Mouse (Mus musculus) hindbrain, embryonic 15.5 days (tissue): Measurements from ENCODE around the gene Sycp3. TPM values are rescaled to one million over a fixed set of nuclear protein-coding genes. Genes with fewer than 3 reads are reported as not detected.
"Not testable (repeated sequence)": the region's sequence is repeated elsewhere in the genome, so short reads cannot be mapped to it uniquely, and the experiment has no call there.

ENCODE experiments used
- ATAC-seq: fragments of 200-750 bp; cut with Nextera tagmentation; 2 replicates; pipeline ENCODE4 v1.8.0; 2017; ENCODE audit warnings: low read depth, moderate number of reproducible peaks, moderate TSS enrichment; ENCODE audit not compliant: low FRiP score
- H3K27ac ChIP-seq: fragments of 300-500 bp; sonication (generic); replicated peaks from 2 replicates; pipeline ENCODE4 v1.5.1; 2015; ENCODE audit warnings: mild to moderate bottlenecking, inconsistent platforms
- H3K27me3 ChIP-seq: fragments of 300-500 bp; sonication (generic); 2 replicates; pipeline ENCODE4 v1.6.1; 2015; ENCODE audit warnings: control low read depth, inconsistent platforms
- H3K36me3 ChIP-seq: fragments of 300-500 bp; sonication (generic); 2 replicates; pipeline ENCODE4 v1.6.1; 2015; ENCODE audit warnings: control low read depth, inconsistent platforms
- H3K4me1 ChIP-seq: fragments of 300-500 bp; sonication (generic); replicated peaks from 2 replicates; pipeline ENCODE4 v1.6.1; 2015; ENCODE audit warnings: control low read depth, inconsistent platforms
- H3K4me2 ChIP-seq: fragments of 300-500 bp; sonication (generic); 2 replicates; pipeline ENCODE4 v1.6.1; 2015; ENCODE audit warnings: moderate library complexity, mild to moderate bottlenecking, inconsistent platforms
- H3K4me3 ChIP-seq: fragments of 300-500 bp; sonication (generic); 2 replicates; pipeline ENCODE4 v1.5.1; 2015; ENCODE audit warnings: mild to moderate bottlenecking, inconsistent platforms
- H3K9ac ChIP-seq: fragments of 300-500 bp; sonication (generic); 2 replicates; pipeline ENCODE4 v1.6.1; 2015; ENCODE audit warnings: inconsistent platforms
- H3K9me3 ChIP-seq: fragments of 300-500 bp; sonication (generic); 2 replicates; pipeline ENCODE4 v1.6.1; 2016; ENCODE audit warnings: control low read depth, inconsistent platforms
- WGBS: fragments of 180-500 bp; shearing (Covaris S2); methylation state at CpG from one replicate; pipeline ENCODE4 v1.1.7; 2015; 5-methylcytosine and 5-hydroxymethylcytosine counted together
- polyA plus RNA-seq: library from polyadenylated mRNA; unstranded; fragments of >200 nt; fragmentation: Nextera tagmentation; extraction: Ambion mirVana; gene quantifications from 2 replicates; pipeline ENCODE4 v1.2.1, GENCODE M21; 2015

Gene Sycp3
- polyA plus RNA-seq, 1 experiment from 2014 or later, result 0.31 TPM

GRCm38 (mm10) chr10:88451990-88452389 is 7.4 kb upstream of the Sycp3 start:
- no peaks in the 10 kb centered on the region for H3K27me3 ChIP-seq
- no peaks in the 10 kb centered on the region for H3K36me3 ChIP-seq
- no peaks in the 10 kb centered on the region for H3K9me3 ChIP-seq
- no peak for ATAC-seq
- H3K4me1 ChIP-seq, result no peaks in the 10 kb centered on the region
- no peak overlapping the region for H3K4me3 ChIP-seq
- H3K4me2 ChIP-seq, result no peak overlapping the region
- no peak overlapping the region for H3K27ac ChIP-seq
- H3K9ac ChIP-seq, result no peak overlapping the region
- WGBS, result 80% methylated on average over 6 of the region's 6 CpGs

DNA sequence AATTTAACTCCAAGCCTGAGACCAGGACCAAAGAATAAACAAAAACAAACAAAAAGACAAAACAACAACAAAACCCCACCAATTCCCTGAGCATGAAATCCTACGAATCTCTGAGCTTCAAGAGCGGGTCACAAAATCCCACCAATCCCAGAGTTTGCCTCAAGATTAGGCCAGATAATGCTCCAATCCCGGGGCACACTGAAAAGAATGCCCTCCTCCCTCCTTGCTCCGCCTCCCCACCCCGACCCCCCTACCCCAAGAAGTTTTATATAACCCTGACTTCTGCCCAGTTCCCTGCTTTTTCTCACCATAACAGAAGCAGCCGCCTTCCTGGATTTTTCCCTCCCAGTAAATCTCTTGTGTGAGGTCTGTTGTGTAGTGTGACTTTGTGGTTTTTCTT is 1.6 kb upstream of the Sycp3 start:
- WGBS, result 51% methylated on average over 6 of the region's 6 CpGs
- Histone ChIP-seq H3K4me2 (no peak overlapping the region), H3K27me3 (no peaks in the 10 kb centered on the region), H3K36me3 (no peaks in the 10 kb centered on the region), H3K27ac (no peak overlapping the region), H3K9ac (no peak overlapping the region), H3K4me3 (no peak overlapping the region), H3K9me3 (no peaks in the 10 kb centered on the region), H3K4me1 (no peaks in the 10 kb centered on the region)
- ATAC-seq, result no peak

GRCm38 (mm10) chr10:88460122-88460820 is 902 bp downstream of the Sycp3 start:
- H3K4me2 ChIP-seq, result no peak overlapping the region
- no peak overlapping the region for H3K9ac ChIP-seq
- no peak overlapping the region for H3K4me3 ChIP-seq
- H3K36me3 ChIP-seq, result no peaks in the 10 kb centered on the region
- no peaks in the 10 kb centered on the region for H3K4me1 ChIP-seq
- 77% methylated on average over 18 of the region's 18 CpGs for WGBS
- no peak overlapping the region for H3K27ac ChIP-seq
- H3K9me3 ChIP-seq, result no peaks in the 10 kb centered on the region
- no peaks in the 10 kb centered on the region for H3K27me3 ChIP-seq
- no peak for ATAC-seq

DNA sequence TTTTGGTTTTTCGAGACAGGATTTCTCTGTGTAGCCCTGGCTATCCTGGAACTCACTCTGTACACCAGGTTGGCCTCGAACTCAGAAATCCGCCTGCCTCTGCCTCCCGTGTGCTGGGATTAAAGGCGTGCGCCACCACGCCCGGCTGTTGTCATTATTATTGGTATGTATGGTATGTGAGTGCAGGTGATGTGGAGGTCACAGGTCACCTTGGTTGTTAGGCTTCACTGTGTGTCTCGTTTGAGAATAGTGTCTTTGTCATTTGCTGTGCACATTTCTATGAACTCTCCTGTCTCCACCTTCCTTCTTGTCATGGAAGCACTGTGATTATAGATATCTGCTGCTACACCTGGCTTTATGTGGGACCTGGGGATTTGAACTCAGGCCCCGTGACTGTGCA is 23.5 kb downstream of the Sycp3 start:
- H3K4me2 ChIP-seq, H3K4me1 ChIP-seq, H3K4me3 ChIP-seq, H3K27ac ChIP-seq, H3K36me3 ChIP-seq, H3K27me3 ChIP-seq, H3K9ac ChIP-seq, ATAC-seq, H3K9me3 ChIP-seq: not testable (repeated sequence)
- WGBS, result 91% methylated on average over 10 of the region's 10 CpGs

DNA sequence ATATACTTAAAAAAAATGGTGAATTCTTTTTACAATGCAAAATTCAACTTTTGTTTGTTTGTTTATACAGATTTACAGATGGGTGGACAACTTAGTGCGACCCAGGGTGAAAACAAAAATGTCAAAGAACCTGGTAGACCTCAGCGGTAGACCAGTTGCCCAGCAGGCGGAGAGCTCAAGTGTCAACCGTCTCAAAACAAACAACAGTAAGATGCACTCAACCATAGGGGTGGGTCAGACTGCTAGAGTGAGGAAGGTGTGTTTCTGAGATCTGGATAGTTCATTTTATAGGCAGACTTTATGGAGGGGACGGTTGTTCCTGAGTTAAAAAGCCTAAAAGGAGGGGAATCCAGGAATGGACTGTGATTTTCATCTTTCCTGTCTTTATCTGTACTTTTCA is 29.3 kb downstream of the Sycp3 start:
- ATAC-seq, result no peak
- Histone ChIP-seq H3K9me3 (no peaks in the 10 kb centered on the region), H3K4me1 (no peaks in the 10 kb centered on the region), H3K4me2 (no peak overlapping the region), H3K4me3 (no peak overlapping the region), H3K27me3 (no peaks in the 10 kb centered on the region), H3K27ac (no peak overlapping the region), H3K9ac (no peak overlapping the region), H3K36me3 (no peaks in the 10 kb centered on the region; the same call in 1 of the 2 replicates)
- 92% methylated on average over 5 of the region's 5 CpGs for WGBS

DNA sequence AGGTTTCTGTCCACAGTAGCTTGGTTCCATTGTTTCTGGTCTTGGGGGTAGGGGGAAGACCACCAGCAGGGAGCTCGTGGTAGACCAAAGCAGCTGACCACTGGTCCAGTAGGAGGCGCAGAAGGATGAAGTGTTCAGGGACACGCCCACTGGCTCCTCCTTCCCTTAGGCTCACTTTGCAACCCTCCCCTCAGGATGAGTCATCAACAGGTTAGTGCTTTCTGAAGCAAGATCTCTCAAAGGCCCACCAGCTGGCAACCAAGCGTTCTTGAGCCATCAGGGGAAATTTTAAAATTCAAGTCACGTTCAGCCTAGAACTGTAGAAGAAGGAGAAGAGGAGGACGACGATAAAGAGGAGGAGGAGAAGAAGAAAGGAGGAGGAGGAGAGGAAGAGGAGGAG is 32.3 kb downstream of the Sycp3 start:
- Histone ChIP-seq H3K27ac (no peak overlapping the region), H3K4me3 (no peak overlapping the region), H3K9ac (no peak overlapping the region), H3K36me3 (no peaks in the 10 kb centered on the region), H3K4me1 (no peaks in the 10 kb centered on the region), H3K4me2 (no peak overlapping the region), H3K9me3 (no peaks in the 10 kb centered on the region), H3K27me3 (no peaks in the 10 kb centered on the region)
- 72% methylated on average over 7 of the region's 7 CpGs for WGBS
- ATAC-seq, result no peak

- no peak overlapping the region for H3K27ac ChIP-seq
- H3K4me1 ChIP-seq, result no peaks in the 10 kb centered on the region
- H3K36me3 ChIP-seq, result no peaks in the 10 kb centered on the region
- no peaks in the 10 kb centered on the region for H3K9me3 ChIP-seq
- no peak overlapping the region for H3K4me2 ChIP-seq
- no peak overlapping the region for H3K9ac ChIP-seq
- no peak for ATAC-seq
- H3K4me3 ChIP-seq, result no peak overlapping the region
- WGBS, result 63% methylated on average over 8 of the region's 8 CpGs
- no peaks in the 10 kb centered on the region for H3K27me3 ChIP-seq
Observed at GRCm38 (mm10) chr10:88492658-88493057, 33.3 kb downstream of the Sycp3 start.

DNA sequence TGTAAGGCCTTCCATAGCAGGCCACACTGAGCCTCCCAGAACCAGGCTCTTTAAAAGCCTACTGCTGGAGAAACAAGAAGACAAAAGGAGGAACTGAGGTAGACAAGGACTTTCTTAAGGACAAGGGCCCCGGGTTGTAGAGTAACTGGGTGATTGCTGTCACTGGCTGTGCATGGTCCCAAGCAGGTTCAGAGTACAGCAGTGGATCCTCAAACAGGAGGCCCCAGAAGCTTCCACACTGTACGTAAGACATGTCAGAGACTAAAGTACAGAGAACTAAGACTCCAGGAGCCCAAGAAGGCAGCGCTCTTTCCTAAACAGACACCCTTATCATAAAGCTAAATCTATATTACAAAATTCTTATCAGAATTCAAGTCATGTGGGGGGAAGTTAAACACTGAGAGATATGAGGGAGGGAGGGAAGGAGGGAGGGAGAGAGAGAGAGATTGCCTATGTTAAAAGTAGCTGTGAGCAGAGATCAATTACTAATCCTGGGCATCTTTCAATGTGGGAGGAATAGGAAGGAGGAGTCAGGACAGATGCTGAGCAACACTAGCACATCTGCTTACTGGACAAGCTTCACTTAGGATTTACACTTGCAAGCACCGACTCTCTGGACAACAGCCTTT is 35.7 kb downstream of the Sycp3 start:
- Histone ChIP-seq H3K4me1 (no peaks in the 10 kb centered on the region), H3K27me3 (no peaks in the 10 kb centered on the region), H3K9me3 (no peaks in the 10 kb centered on the region), H3K27ac (no peak overlapping the region), H3K36me3 (no peaks in the 10 kb centered on the region), H3K4me3 (no peak overlapping the region), H3K4me2 (no peak overlapping the region), H3K9ac (no peak overlapping the region)
- WGBS, result 84% methylated on average over 4 of the region's 4 CpGs
- ATAC-seq, result no peak

DNA sequence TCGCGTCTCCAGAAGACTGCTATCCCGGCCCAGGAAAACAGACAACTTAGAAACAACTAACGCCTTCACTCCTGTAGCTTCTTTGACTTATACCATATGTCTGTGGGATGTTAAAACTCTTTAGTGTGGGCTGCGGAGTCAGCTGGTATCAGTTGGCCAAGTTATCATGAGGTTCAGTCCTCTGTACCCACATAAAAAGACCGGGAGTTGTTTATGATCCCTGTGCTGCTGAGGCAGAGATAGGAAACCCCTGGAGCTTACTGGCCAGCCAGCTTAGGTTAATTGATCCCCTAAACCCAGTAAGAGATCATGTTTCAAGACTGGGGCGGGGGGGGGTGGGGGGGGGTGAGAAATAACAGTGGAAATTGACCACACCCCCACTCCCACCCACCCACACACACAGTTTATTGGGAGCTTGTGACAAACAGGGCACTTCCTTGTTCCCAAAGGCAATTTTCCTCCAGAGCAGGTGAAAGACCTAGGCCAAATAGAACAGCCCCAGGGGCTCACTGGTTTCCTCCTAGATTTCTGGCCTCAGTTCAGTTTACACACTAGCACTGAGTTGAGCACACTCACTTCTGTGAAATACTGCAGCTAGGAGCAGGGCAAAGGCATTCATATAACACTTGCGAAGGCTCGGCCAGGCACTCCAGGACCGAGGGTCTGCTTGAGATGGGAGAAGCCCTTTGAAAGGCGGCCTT is 37.6 kb downstream of the Sycp3 start:
- Histone ChIP-seq H3K9me3 (no peaks in the 10 kb centered on the region), H3K4me1 (peaks cover 4% of the 10 kb centered on the region), H3K36me3 (no peaks in the 10 kb centered on the region), H3K9ac (no peak overlapping the region), H3K27me3 (no peaks in the 10 kb centered on the region), H3K27ac (no peak overlapping the region), H3K4me2 (no peak overlapping the region), H3K4me3 (no peak overlapping the region)
- ATAC-seq, result no peak
- WGBS, result 79% methylated on average over 11 of the region's 11 CpGs

DNA sequence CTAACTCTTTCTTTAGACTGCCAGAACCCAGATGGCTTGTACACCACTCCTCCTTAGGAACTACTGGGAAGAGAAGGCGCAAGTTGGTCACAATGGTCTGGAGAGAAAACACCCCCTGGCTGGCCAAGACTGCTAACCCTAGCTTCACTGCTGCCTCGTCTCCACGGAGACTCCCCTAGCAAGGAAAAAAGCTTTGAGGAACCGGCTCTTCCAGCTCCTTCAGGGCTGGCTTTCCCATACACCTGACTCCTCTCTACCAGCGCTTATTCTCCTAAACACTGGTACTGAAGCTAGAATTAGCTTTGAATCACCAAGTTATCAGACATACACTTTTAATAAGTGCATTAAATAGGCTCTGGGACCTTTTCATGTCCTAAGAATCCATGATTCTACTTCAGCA is 40.6 kb downstream of the Sycp3 start:
- Histone ChIP-seq H3K27ac (no peak overlapping the region), H3K4me2 (no peak overlapping the region), H3K9ac (no peak overlapping the region), H3K9me3 (no peaks in the 10 kb centered on the region), H3K4me1 (peaks cover 15% of the 10 kb centered on the region), H3K27me3 (no peaks in the 10 kb centered on the region), H3K4me3 (no peak overlapping the region), H3K36me3 (no peaks in the 10 kb centered on the region)
- no peak for ATAC-seq
- 65% methylated on average over 5 of the region's 5 CpGs for WGBS

DNA sequence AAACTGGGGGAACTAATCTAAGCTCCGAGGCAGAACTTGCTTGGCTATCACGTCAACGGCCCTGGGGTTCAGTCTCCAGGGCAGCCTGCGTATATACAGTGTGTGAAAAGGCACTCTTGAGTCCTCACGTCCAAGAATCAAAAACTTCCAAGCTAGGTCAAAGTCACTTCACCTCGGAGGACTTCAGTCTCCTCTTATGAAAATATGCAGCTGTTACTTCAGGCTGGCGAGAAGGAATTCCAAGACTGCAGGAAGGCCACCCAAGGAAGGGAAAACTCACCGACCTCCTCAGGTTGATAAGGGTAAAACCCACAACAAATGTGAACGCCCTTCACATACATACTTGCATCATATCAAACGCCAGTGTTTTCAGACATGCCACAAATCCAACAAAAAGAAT is 42.0 kb downstream of the Sycp3 start:
- WGBS, result 84% methylated on average over 10 of the region's 10 CpGs
- Histone ChIP-seq H3K9ac (no peak overlapping the region), H3K27ac (no peak overlapping the region), H3K36me3 (no peaks in the 10 kb centered on the region), H3K9me3 (no peaks in the 10 kb centered on the region), H3K4me3 (no peak overlapping the region), H3K4me2 (no peak overlapping the region), H3K27me3 (no peaks in the 10 kb centered on the region), H3K4me1 (peaks cover 15% of the 10 kb centered on the region)
- no peak for ATAC-seq

DNA sequence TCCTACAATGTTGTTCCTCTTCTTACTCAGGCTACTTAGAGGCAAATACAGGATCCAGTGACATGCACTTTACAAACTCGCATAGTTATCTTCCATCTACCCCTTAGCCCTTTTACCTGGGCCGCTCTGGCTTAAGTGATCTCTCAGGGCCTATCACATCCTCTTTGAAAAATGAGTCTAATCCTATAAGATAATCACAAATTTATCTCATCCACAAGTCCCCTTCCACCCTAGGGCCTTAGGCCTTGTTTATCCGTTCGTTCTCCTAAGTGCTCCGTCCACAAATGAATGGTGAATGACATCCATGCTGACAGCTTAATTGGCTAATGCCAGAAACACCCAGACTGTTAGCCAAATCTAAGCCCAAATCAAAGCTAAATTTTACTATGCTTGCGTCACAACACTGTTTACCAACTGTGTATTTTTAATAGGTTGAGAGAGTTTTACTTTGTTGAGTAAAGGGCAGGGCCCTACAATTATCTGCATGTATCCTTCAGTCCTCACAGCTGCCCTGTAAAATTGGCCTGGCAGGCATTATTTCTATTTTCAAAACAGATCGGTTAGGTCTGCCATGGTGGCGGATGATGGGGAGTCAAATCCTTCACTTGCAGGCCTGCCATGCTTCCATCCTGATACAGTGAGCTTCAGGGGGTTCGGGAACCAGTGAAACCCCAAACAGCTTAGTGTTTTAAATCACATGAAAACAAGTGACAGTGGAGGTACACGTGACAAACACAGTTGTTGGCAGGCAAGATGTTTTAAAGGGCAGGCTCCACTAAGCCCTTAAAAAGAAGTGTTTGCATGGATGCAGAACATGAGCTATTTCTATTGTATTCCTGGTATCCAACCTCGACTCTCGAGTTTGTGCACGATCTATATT is 42.8 kb downstream of the Sycp3 start:
- no peak overlapping the region for H3K27ac ChIP-seq
- no peaks in the 10 kb centered on the region for H3K9me3 ChIP-seq
- 0 out of 2 replicates have a peak overlapping the region, but pooled peaks have one; percentile 86 for H3K4me3 ChIP-seq
- H3K27me3 ChIP-seq, result no peaks in the 10 kb centered on the region
- H3K4me1 ChIP-seq, result peaks cover 15% of the 10 kb centered on the region
- H3K4me2 ChIP-seq, result peak overlapping the region; percentile 72
- 66% methylated on average over 13 of the region's 13 CpGs for WGBS
- H3K36me3 ChIP-seq, result no peaks in the 10 kb centered on the region
- H3K9ac ChIP-seq, result no peak overlapping the region
- no peak for ATAC-seq
